Mouse (Mus musculus) intestine, embryonic 14.5 days (tissue): ENCODE measurements around the gene Cmss1. TPM values are rescaled to one million over a fixed set of nuclear protein-coding genes. Genes with fewer than 3 reads are reported as not detected.

Experiments
- ATAC-seq: fragments of 200-750 bp; cut with Nextera tagmentation; replicated peaks from 2 replicates; pipeline ENCODE4 v1.8.0; 2017; ENCODE audit warnings: low read depth, moderate number of reproducible peaks, moderate TSS enrichment, moderate library complexity; ENCODE audit not compliant: low FRiP score, low TSS enrichment
- DNase-seq: peaks from one replicate; pipeline ENCODE4 v3.0.0-alpha.2; 2018; ENCODE audit warnings: low spot score
- H3K27ac ChIP-seq: fragments of 300-500 bp; sonication (generic); 2 replicates; pipeline ENCODE4 v1.5.1; 2014; ENCODE audit warnings: low read depth, mild to moderate bottlenecking, control low read depth
- H3K27me3 ChIP-seq: fragments of 300-500 bp; sonication (generic); replicated peaks from 2 replicates; pipeline ENCODE4 v1.6.1; 2014; ENCODE audit warnings: low read length, control low read depth; ENCODE audit not compliant: control insufficient read depth, insufficient read depth
- H3K36me3 ChIP-seq: fragments of 300-500 bp; sonication (generic); 2 replicates; pipeline ENCODE4 v1.6.1; 2014; ENCODE audit warnings: low read length, control low read depth; ENCODE audit not compliant: control insufficient read depth, insufficient read depth
- H3K4me1 ChIP-seq: fragments of 300-500 bp; sonication (generic); replicated peaks from 2 replicates; pipeline ENCODE4 v1.6.1; 2014; ENCODE audit warnings: low read length, control low read depth, mixed read lengths; ENCODE audit not compliant: control insufficient read depth, insufficient read depth
- H3K4me2 ChIP-seq: fragments of 300-500 bp; sonication (generic); 2 replicates; pipeline ENCODE4 v1.6.1; 2014; ENCODE audit warnings: low read length
- H3K4me3 ChIP-seq: fragments of 300-500 bp; sonication (generic); 2 replicates; pipeline ENCODE4 v1.5.1; 2014; ENCODE audit warnings: low read depth, low read length, control low read depth, mixed read lengths
- H3K9ac ChIP-seq: fragments of 300-500 bp; sonication (generic); 2 replicates; pipeline ENCODE4 v1.6.1; 2014; ENCODE audit warnings: mild to moderate bottlenecking, low read length
- H3K9me3 ChIP-seq: fragments of 300-500 bp; sonication (generic); 2 replicates; pipeline ENCODE4 v1.6.1; 2016; ENCODE audit warnings: low read length, control low read depth; ENCODE audit not compliant: control insufficient read depth
- WGBS: fragments of 180-500 bp; shearing (Covaris S2); extraction: QIAGEN DNeasy Blood & Tissue Kit; methylation state at CpG from one replicate; pipeline ENCODE4 v1.1.7; 2014; 5-methylcytosine and 5-hydroxymethylcytosine counted together
- polyA plus RNA-seq: library from polyadenylated mRNA; unstranded; fragments of >200 nt; fragmentation: Nextera tagmentation; extraction: Ambion mirVana; gene quantifications from 2 replicates; pipeline ENCODE4 v1.2.1, GENCODE M21; 2014

Cmss1 gene
- polyA plus RNA-seq, 1 experiment from 2014 or later = 56.0 TPM

DNA sequence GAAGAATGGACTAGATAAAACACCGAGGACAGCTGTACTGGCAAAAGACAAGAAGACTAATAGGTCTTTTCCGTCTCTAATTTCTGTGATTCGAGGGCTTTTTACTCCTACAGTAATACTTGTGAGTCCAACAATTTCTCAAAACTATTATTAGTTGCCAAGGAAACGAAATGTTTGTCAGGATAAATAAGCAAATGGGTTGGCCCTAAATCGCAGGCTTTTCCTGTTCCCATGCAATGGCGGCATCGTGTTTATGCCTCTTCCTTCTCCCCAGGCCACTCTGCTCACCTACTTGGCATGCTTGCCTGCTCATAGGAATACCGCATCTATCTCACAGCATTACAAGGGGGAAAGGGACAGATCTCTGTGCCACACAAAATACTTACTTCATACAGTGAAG, 62.2 kb downstream of the Cmss1 start:
- H3K9ac ChIP-seq = no peak overlapping the region
- H3K36me3 ChIP-seq = no peaks in the 10 kb centered on the region
- H3K9me3 ChIP-seq = no peaks in the 10 kb centered on the region
- no peak overlapping the region for H3K4me2 ChIP-seq
- H3K27me3 ChIP-seq = no peaks in the 10 kb centered on the region
- H3K4me3 ChIP-seq = no peak overlapping the region
- DNase-seq (no peak), ATAC-seq (no peak)
- H3K27ac ChIP-seq = no peak overlapping the region
- no peaks in the 10 kb centered on the region for H3K4me1 ChIP-seq
- 51% methylated on average over 8 of the region's 8 CpGs for WGBS

DNA sequence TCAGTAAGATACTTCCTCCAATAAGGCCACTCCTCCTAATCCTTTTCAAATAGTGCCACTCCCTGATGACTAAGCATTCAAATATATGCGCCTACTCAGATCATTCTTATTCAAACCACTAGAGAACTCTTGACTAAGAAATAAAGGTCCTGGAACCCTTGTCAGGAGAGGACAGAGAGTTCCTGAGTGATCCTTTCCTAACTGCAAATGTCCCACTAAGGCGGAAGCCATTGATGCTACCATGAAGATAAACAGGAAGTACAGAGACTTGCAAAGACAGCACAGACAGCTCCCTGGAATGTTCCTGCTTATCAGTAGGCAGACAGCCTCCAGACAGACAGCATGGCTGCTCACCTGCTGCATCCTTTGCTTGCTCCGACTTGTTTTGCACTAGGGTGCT, 63.4 kb downstream of the Cmss1 start:
- ATAC-seq (no peak), DNase-seq (no peak)
- WGBS = 87% methylated on average over 3 of the region's 3 CpGs
- no peak overlapping the region for H3K4me3 ChIP-seq
- no peaks in the 10 kb centered on the region for H3K27me3 ChIP-seq
- H3K9me3 ChIP-seq = no peaks in the 10 kb centered on the region
- H3K27ac ChIP-seq = no peak overlapping the region
- H3K4me1 ChIP-seq = no peaks in the 10 kb centered on the region
- no peak overlapping the region for H3K4me2 ChIP-seq
- H3K9ac ChIP-seq = no peak overlapping the region
- H3K36me3 ChIP-seq = no peaks in the 10 kb centered on the region

DNA sequence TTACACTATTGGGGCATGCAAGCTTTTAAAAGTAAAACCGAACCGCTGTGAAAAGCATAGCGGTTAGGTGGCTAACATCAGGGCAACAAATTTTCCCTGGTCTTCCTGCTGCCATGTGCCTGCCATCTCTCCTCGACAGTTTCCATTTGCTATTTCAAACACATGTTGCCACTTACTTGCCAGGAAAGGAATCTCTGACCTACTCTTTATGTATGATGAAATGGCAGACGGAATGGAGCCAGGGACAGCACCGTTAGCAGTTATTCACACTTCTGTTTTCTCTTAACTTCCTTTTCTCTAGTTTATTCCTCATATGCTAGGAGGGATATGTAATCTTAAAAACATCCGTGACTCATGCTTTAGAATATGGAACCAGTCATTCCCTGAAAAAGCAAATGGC, 70.2 kb downstream of the Cmss1 start:
- no peak overlapping the region for H3K27ac ChIP-seq
- DNase-seq (no peak), ATAC-seq (no peak)

DNA sequence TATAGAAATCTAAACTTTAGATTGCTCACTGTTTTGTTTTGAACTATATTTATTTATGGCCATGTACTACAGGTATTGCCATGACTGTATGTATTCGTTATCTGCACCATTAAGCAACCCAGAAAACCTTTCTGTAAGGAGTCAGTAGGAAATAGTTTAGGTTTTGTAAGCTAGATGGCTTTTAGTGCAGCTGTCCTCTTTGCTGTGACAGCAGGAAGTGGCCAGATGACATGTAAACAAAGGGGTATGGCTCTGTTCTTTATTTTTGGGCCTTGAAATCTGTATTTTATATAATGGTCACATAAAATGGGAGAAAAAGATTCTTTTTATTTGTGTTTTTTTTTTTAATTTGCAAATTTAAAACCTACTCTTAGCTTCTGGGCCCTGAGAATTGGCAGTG, 71.9 kb downstream of the Cmss1 start:
- Histone ChIP-seq H3K36me3 (no peaks in the 10 kb centered on the region), H3K4me1 (peaks cover 15% of the 10 kb centered on the region; the same call in 1 of the 2 replicates), H3K4me2 (no peak overlapping the region), H3K9ac (no peak overlapping the region), H3K9me3 (no peaks in the 10 kb centered on the region), H3K4me3 (no peak overlapping the region), H3K27ac (no peak overlapping the region), H3K27me3 (no peaks in the 10 kb centered on the region)
- ATAC-seq (no peak), DNase-seq (no peak)
- 57% methylated on average over 1 of the region's 1 CpGs for WGBS

More for the DNA sequence above, 70.2 kb downstream of the Cmss1 start:
- Histone ChIP-seq H3K4me2 (no peak overlapping the region), H3K27me3 (no peaks in the 10 kb centered on the region), H3K9me3 (no peaks in the 10 kb centered on the region), H3K4me1 (peaks cover 12% of the 10 kb centered on the region; the same call in 1 of the 2 replicates), H3K36me3 (no peaks in the 10 kb centered on the region), H3K4me3 (no peak overlapping the region), H3K9ac (no peak overlapping the region)
- 75% methylated on average over 7 of the region's 7 CpGs for WGBS

DNA sequence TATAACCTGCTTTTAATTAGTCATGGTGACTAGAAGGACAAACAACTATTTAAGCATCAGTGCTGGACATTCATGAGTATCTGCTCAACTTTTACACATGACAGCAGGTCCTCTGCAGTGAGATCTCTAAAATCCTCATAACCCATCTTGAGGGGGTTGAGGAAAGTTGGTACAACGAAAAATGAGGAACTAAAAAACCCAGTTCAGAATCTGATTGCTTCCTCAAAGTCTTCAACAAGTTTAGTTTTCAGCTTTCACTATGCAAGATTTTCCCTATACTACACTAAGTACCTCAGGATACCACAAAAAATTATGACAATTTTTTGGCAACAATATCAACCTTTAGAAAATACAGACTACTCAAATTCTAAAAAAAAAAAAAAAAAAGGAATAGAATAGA, 72.3 kb downstream of the Cmss1 start:
- Histone ChIP-seq H3K4me2 (no peak overlapping the region), H3K4me3 (no peak overlapping the region), H3K9ac (no peak overlapping the region), H3K9me3 (no peaks in the 10 kb centered on the region), H3K27me3 (no peaks in the 10 kb centered on the region), H3K36me3 (no peaks in the 10 kb centered on the region), H3K4me1 (peaks cover 15% of the 10 kb centered on the region; the same call in 1 of the 2 replicates), H3K27ac (no peak overlapping the region)
- WGBS = 90% methylated on average over 1 of the region's 1 CpGs
- no peak for DNase-seq
- ATAC-seq = no peak

DNA sequence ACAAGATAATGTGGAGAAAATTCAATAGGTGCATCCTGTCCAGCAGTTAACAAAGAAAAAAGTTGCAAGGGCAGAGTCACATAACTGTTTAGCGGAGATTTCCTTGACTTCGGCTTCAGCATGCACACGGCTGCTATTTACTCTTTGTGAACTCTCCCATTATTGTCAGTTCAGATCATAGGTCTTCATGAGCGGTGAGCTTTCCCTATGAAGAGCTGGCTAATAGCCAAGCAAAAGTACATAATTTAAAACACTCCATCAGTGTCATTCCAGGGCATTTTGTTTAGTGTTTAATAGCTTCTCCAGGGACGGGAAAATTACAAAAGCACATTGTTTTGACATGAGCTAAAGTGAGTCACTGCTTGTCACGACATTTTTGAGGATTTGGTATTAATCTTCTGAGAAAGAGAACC, 74.6 kb downstream of the Cmss1 start:
- H3K4me2 ChIP-seq = no peak overlapping the region
- no peaks in the 10 kb centered on the region for H3K9me3 ChIP-seq
- H3K4me3 ChIP-seq = no peak overlapping the region
- peaks cover 18% of the 10 kb centered on the region; the same call in 1 of the 2 replicates for H3K4me1 ChIP-seq
- DNase-seq = no peak
- WGBS = 18% methylated on average over 6 of the region's 6 CpGs
- no peak for ATAC-seq
- no peaks in the 10 kb centered on the region for H3K27me3 ChIP-seq
- no peak overlapping the region for H3K9ac ChIP-seq
- H3K36me3 ChIP-seq = no peaks in the 10 kb centered on the region
- H3K27ac ChIP-seq = no peak overlapping the region

DNA sequence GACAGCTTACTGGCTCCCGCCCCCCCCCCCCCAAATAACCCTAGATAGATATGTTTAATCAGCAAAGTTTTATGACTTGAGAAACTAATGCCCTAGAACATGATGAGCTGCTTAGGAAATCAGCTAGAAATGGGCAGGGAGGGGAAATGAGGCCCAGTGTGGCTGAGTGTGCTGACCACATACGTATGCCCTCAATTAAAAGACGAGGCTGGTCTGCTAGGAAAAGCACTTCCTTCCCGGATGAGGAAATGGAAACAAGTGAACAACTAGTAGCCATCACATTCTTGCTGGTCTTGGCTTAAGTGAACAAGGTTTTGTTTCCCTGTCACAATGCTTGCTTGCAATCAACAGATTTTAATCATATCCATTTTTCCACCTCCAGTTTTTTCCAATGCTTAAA, 76.1 kb downstream of the Cmss1 start:
- Histone ChIP-seq H3K4me2 (no peak overlapping the region), H3K27ac (no peak overlapping the region), H3K4me1 (peaks cover 18% of the 10 kb centered on the region; the same call in 1 of the 2 replicates), H3K36me3 (no peaks in the 10 kb centered on the region), H3K9ac (no peak overlapping the region), H3K27me3 (no peaks in the 10 kb centered on the region), H3K4me3 (no peak overlapping the region), H3K9me3 (no peaks in the 10 kb centered on the region)
- DNase-seq (no peak), ATAC-seq (no peak)
- 73% methylated on average over 4 of the region's 4 CpGs for WGBS

DNA sequence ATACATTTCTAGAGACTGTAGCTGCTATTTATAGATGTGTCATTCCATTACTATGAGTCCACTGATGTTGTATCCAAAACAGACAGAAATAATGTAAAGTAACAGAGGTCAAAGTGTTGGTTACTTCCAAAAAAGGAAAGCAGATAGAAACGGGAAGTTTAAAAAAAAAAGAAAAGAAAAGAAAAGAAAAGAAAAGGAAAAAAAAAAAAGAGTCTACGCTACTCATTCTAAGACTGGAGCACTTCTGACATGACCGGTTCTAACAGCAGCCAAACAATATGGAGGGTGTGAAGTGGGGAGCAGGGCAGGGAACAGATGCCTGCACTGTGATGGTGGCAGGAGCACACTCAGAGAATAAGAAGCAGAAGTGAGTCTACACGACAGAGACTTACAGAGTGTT, 78.2 kb downstream of the Cmss1 start:
- H3K4me2 ChIP-seq = no peak overlapping the region
- no peak overlapping the region for H3K4me3 ChIP-seq
- WGBS = 55% methylated on average over 4 of the region's 4 CpGs
- H3K27me3 ChIP-seq = no peaks in the 10 kb centered on the region
- no peak for ATAC-seq
- H3K9me3 ChIP-seq = no peaks in the 10 kb centered on the region
- H3K36me3 ChIP-seq = no peaks in the 10 kb centered on the region
- no peak overlapping the region for H3K9ac ChIP-seq
- peaks cover 18% of the 10 kb centered on the region; the same call in 1 of the 2 replicates for H3K4me1 ChIP-seq
- peak; percentile 44 for DNase-seq
- no peak overlapping the region for H3K27ac ChIP-seq

DNA sequence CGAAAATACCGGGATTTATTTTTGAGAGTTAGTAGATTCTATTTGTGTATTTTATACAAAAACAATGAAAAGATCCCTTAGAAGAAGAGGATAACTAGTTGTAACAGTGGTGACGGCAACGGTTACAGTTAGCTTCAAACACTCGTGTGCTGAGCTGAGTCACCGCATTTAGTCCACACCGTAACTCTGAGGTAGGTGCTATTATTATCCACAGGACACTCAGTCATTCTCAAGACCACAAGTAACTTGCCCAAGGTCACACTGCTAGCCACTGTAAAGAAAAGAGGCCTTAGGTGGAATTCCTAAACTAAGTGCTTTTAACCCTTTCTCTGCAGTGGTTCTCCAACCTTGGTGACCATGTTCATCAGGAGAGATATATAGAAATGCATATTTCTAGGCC, 79.8 kb downstream of the Cmss1 start:
- no peaks in the 10 kb centered on the region for H3K27me3 ChIP-seq
- no peak overlapping the region for H3K9ac ChIP-seq
- ATAC-seq (no peak), DNase-seq (peak; percentile 24)
- 86% methylated on average over 7 of the region's 7 CpGs for WGBS
- no peaks in the 10 kb centered on the region for H3K9me3 ChIP-seq
- H3K4me2 ChIP-seq = no peak overlapping the region
- H3K36me3 ChIP-seq = no peaks in the 10 kb centered on the region
- H3K4me3 ChIP-seq = no peak overlapping the region
- peaks cover 9% of the 10 kb centered on the region; the same call in 1 of the 2 replicates for H3K4me1 ChIP-seq
- H3K27ac ChIP-seq = no peak overlapping the region
